Mouse (Mus musculus) olfactory bulb, adult 2 months (tissue): ENCODE data around the gene Fntb.

ENCODE experiments used
- CTCF ChIP-seq: fragments of 200-500 bp; IDR thresholded peaks from 2 replicates; pipeline ENCODE4 v1.5.1; 2012; ENCODE audit warnings: low read depth, mild to moderate bottlenecking, low read length, moderate library complexity; ENCODE audit not compliant: insufficient read depth
- POLR2A ChIP-seq: fragments of 200-500 bp; IDR thresholded peaks from 2 replicates; pipeline ENCODE4 v1.6.1; 2012; ENCODE audit warnings: mild to moderate bottlenecking, low read depth, low read length, moderate library complexity; ENCODE audit not compliant: insufficient read depth

DNA sequence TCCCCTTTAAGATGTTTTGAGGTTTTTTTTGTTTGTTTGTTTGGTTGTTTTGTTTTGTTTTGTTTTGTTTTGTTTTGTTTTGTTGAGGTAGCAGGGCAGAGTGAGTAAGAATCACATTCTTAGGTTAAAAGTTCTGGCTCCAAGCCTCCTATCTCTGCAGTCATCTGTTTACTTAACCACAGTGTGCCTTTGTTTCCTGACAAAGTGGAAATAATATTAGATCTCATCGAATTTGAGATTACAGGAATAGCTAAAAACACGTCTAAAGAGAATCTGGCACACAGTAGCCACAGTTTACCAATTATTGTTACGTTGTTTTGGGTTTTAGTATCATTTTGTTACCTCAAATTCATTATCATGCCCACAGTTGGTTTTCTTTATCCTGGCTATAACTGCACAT is 9.3 kb downstream of the Fntb start:
- no peak for TF ChIP-seq CTCF
- no peak for TF ChIP-seq POLR2A
